Mouse (Mus musculus) spleen, postnatal 14 days (tissue): ENCODE measurements around the gene Ddx42.
"Not testable (repeated sequence)": the region's sequence is repeated elsewhere in the genome, so short reads cannot be mapped to it uniquely, and the experiment has no call there.

Source experiments
- DNase-seq, 2 experiments: peaks; one replicate each; pipeline ENCODE4 v3.0.0; 2021 to 2022; ENCODE audit warnings: low spot score in 2 of 2

The Ddx42 gene

DNA sequence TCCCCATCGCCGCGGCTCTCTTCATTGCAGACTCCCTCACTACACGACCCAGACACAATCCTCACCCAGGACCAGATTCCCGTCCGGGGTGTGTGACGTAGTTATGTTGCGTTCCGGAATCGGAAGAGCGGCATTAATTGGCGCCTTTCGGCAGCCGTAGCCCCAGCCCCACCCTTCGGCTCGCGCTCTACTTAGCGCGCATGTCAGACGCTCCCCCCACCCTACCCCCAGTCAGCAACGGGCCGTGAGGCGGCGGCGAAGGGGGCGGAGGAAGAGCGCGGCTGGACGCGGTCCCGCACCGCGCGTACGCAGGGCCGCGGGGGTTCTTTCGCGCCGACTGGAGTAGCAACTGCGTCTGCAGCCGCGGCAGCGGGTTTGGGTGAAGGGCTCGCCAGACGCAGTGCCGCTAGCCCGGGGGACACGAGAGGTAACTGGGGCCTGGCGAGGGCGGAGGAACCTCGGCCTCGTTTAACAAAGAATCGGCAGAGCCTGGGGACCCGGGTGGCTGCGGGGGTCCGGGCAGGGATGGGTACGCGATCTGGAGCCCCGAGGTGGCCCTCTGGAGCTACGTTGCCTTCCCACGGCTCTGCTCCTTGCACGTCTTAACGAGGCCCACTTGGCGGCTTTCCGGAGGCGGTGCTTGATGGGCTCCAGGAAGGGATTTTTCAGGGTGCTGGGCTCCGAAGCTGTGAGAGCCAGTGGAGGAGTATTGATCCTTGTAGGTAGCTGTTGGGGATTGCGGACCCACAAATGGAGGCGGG lies at the start of gene Ddx42:
Gene Ddx42, plus strand, starts transcription at position 197 of the 761 bp plus-strand sequence.
- DNase-seq, result peak; percentile 78 to 84

DNA sequence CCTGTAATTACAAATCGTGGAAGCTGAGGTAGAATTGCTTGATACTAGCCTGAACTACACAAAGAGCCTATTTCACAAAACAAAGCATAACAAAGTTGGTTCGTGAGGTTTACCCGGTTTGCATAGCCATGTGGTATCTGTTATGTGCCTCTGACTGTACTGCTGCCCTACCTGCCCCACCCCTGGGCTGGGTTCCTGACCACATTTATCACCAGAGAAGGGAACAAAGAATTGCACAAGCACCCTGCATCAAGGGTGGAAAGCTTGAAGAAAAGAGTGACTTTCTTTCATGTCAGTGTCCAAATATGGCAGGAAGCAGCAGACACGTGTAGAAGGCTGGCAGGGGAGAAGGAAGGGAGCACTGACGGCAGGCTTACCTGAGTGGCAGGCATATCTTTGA lies 49.3 kb upstream of the Ddx42 start:
- no peak for DNase-seq

DNA sequence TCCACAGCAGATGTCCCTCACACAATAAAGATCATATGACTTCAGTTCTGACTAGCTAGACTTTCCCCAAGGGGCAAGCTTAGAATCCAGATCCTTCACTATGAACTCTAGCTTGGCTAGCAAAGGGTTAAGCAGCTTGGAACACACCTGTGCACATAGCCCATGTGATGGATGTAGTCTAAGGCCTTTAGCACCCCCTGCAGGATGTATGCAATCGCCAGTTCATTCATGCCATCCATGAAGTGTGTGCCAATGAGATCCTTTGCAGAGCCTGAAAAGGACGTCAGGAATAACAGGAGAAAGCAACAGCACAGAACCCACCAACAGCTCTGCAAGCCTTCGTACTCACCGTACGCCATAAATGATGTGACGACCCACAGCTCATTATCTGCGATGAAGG lies 45.9 kb upstream of the Ddx42 start:
- no peak for DNase-seq

DNA sequence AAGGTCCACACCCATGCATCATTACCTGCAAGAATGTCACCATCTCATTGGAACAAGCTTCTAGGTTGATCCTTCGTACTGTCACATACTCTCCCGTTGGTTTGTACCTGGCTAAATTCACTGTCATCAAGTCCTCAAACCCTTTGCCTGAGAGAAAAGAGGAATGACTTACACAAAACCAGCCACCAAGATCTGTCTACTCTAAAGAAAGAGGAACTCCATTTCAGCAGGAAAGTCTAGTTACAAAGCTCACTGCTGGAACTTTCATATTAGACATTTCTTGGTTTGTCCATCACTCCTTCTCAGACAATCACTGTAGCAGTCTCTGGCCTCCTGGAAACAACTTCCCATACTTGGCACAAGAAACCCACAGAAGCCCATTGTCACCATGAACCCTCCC lies 43.5 kb upstream of the Ddx42 start:
- DNase-seq, result no peak

DNA sequence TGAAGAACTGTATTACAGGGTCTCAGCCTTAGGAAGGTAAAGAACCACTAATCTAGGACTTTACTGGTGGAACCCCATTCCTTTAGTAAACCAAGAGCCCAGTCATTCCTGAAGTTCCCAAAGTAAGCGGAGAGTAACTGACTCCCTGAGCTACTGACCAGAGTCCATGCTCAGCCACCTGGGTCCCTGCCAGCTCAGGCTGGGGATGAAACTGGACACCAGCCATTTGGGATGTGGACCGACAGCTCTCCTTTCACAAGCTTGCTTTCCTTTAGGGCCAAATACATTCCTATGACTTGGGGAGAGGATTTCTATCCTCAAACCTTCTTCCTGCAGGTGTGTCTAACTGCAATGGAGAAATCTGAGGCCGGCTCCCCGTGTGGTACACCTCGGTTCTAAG lies 42.4 kb upstream of the Ddx42 start:
- no peak for DNase-seq

DNA sequence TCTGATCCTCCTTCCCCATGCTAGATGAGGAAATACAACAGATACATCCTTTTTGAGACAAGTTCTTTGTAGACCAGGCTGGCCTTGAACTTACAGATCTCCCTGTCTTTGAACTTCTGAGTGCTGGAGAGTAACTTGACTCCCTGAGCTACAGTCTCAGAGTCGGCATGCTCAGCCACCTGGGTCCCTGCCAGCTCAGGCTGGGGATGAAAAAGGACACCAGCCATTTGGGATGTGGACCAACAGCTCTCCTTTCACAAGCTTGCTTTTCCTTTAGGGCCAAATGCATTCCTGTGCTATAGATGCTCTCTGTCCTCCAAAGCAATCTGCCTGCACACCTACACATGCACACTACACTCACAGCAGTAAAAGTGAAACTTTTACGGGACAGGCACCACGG lies 41.6 kb upstream of the Ddx42 start:
- DNase-seq, result no peak

DNA sequence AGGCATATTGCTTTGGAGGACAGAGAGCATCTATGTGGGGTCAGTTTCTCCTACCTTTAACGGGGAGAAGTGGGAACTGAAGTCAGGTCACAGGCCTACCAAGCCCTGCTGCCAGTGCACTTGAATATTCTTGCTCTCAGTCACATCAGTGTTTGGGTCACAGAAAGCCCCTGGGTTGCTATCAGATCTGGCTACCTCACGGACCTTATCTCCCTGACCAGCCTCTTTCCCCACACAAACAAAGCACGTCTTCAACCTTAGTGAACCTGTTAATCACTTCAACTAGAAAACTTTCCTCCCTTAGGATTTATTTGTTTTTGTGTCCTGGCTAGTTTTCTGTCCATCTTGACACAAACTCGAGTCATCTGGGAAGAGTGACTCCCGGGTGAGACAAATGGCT lies 40.4 kb upstream of the Ddx42 start:
- no peak for DNase-seq

DNA sequence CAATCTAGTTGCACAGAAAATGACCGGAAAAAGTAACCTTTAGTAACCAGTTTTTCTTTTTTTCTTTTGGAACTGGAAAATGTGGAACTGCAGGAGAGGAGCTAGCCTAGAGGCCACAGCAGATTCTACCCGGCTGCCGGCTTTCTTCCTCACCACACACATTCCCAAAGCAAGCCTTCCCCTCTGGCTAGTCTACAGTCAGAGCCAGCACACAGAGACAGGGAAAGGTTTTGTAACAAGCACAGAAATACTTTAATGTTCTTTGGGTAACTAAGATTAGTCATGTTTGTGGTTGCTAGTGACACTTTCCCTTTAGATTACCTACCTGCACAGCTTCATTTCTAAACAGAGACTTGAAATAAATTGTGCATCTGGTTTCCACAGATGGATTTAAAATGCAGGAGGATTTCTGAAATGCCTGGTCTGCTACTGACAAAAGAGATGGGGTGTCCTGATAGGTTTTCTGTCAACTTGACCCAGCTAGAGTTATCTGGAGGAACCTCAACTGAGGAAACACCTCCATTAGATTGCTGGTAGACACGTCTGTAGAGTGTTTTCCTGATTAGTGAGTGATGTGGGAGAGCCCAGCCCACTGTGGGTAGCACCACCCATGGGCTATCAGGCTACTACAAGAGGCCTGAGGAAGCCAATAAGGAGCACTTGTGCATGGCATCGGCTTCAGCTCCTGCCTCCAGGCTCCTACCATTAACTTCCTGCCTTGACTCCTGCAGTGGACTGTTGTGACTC lies 38.5 kb upstream of the Ddx42 start:
- no peak for DNase-seq

DNA sequence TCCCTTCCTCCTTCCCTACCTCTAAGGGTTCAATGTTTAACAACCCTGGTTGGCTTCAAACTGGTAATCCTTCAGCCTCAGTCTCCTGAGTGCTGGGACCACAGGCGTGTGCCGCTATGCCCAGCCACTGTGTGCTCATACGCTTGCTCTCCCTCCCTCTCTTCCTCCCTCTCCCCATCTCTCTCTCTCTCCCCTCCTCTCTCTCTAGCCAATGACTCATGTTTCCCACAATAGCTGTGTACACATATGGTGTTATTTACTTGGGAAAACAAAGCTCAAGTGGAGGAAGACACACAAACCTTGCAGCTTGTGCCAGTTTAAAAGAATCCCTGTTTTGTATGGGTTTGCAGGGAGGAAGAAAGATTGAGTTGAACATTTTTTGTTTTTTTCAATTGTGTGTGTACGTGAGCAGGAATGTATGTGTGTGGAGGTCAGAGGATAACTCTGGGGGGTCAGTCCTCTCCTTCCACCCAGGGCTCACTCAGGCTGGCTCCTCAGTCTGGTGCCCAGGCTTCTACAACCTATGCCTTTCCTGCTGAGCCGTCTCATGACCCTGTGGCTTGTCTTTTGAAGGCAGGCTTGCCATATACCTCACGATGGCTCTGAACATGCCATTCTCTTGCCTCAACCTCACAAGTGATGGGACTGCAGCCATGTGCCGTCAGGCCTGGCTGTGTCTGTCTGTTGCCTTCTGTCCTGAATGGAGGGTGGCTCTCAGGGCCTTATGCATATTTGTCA lies 36.8 kb upstream of the Ddx42 start:
- DNase-seq, result no peak

DNA sequence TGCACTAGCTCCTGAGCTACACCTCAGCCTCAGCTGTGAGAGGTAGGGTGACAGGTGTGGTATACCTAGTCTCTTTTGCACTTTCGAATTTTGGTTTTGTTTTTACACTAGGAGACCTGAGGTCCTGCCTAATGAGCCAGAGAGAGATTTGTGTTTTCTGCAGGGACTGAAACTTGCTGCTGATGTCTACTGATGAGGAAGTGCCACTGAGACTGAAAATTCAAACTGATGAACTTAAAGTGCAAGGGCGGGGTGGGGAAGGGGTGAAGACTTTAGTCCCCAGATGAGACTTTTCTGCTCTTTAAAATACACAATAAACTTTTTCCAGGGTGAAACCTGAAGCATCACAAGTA lies 36.3 kb upstream of the Ddx42 start:
- DNase-seq, result no peak

DNA sequence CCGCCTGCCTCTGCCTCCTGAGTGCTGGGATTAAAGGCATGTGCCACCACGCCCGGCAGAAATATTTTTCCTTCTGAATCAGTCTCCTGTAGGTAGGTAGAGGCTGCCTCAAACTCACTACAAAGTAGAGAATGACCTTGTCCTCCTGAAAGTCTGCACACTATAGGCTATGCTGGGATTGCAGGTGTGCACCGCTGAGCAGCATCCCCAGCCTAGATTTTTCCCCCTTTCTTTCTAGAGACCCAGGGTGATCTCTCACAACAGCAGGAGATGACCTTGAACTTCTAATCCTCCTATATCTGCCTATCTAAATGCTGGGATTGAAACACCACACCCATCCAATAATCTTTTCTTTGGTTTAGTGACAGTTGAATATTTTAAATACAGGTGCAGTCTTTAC lies 29.4 kb upstream of the Ddx42 start:
- DNase-seq, result no peak

DNA sequence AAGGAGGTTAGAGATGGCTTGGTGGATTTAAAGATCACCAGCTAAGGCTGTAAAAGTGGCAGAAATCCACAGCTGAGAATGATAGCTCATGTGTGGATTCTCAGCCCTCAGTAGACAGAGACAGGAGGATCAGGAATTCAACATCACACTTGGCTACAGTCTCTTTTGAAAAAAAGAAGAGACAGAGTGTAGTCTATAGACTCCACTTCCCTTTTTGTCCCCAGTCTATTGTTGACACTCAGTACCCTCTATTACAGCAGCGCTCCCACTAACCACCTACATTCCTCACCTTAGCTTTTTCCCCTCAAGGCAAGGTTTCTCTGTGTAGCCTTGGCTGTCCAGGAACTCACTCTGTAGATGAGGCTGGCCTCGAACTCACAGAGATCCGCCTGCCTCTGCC lies 25.0 kb upstream of the Ddx42 start:
- DNase-seq, result no peak

DNA sequence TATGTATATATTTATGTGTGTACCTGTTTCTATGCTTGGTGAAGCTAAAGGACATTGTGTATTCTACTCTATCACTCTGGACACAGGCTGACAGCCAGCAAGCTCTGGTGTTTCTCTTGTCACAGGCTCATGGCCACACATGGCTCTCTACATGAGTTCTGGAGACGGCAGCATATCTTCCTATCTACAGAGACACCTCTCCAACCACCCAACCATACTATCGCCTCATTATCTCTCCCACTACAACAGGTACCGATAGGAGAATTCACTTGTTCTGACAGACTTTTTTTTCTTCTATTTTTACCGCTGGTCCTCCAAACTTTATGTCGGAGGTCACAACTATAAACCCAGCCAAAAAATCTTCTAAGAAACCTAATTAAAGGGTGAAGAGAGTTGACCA lies 24.5 kb upstream of the Ddx42 start:
- DNase-seq, result no peak

DNA sequence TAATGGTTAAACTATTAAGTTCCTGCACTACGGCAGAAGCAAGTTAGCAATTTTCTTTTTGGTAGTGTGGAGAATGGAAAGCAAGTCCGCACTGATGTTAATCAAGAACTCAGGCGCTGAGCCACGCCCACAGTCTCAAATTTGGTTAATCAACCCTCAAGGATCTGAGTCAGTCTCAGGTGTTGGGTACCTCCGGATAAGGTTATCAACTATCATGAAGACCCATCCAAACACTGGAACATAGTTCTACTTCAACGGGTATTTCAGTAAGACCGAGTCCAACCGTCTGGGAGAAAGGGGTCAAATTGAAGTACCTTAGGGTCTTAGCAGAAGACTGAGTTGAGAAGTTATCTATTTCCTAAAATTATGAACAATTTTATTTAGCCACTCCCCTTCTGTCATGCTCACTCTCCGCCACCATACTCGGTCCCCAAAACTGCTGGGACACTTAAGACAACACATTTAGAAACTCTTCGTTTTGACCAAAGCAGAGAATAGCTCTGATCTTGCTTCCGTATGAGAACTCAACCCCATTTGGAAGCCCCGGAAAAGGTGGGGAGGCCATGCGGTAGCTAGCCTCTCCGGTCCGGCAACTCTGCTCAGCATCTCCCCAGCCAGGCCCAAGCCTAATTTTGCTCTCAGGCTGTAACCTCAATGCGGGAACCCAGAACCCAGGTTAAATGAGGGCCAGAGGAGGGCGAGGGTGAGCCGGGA lies 23.9 kb upstream of the Ddx42 start:
- no peak for DNase-seq

DNA sequence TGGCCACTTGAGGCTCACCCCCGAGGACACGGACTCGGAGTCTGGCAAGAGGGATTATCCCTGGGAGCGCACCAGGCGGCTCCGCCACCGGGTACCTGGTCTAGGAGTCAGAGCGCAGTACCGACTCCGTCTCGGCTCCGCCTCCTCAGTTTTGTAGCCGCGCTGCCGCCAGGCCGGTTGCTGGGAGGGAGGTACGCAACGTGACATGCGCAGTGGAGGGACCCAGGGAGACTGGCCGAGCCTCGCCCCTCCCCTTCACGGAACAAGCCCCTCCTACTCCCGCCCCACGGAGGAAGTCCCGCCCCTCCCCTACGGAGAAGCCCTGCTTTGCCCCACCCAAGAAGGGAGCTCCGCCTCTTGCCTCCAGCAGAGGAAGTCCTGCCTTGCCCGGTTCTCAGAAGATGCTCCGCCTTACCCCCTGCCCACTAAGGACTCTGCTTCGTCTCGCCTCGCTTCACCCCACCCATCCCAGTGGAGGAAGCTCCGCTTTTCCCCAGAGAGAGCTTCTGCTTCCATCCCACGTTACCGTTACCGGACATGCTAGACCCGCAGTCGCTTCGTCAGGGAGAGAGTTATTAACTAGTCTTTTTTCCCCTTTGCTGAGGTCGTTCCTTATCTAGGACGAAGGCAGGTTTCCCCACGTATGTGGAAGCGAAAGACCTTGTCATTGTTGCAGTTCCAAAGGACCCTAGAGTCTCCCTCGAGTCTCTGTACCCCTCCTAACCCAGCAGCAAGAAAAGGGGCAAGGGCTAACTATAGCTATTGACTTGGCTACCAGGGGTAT lies 23.2 kb upstream of the Ddx42 start:
- DNase-seq, result peak; percentile 97

DNA sequence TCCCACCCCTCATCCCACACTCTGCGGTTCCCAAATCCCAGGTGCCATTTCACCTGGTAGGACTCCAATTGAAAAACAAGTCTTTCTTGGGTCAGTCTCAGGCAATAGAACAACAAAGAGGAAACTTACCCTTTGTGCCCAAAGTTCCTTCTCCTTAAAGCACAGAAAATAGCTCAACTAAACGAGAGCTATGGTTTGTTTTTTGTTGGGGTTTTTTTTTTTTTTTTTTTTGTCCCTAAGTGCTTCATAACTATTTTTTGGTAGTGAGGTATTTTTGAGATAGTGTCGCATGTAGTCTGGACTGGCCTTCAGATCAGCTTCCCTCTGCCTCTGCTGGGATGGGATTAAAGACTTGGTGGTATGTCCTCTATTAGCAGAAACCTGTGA lies 22.6 kb upstream of the Ddx42 start:
- DNase-seq, result no peak

DNA sequence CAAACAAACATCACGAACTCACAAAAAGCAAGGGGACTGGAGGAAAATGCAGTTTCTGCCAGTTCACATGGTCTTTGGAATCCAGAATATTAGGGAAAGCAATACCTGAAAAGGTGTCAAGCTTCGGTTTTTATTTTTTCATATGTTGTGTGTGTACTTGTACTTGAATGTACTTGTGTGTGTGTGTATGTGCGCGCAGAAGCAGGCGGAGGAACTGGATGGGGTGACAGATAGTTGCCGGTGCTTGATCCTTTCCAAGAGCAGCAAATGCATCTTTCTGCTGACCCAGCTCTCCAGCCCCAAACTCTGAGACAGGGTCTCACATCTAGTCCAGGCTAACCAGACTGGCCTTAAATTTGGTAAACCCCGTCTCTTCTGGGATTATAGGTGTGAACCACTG lies 21.8 kb upstream of the Ddx42 start:
- DNase-seq, result no peak

DNA sequence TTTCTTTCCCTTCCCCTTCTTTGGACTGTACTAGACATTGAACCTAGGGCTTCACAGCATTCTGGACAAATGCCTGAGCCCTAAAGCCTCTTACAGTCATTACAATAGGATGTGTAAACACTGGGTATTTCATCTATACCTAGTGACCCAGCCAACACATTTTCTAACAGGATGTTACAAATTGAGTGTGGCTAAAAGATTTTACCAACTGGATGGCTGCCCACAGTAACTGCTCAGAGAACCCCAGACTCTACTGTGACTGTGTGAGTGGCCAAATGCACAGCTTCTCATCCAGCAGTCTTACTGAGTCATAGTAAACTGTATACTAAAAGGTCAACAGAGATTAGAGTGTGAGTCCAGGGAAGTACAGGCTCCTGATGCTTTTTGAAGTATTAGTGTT lies 21.4 kb upstream of the Ddx42 start:
- no peak for DNase-seq

DNA sequence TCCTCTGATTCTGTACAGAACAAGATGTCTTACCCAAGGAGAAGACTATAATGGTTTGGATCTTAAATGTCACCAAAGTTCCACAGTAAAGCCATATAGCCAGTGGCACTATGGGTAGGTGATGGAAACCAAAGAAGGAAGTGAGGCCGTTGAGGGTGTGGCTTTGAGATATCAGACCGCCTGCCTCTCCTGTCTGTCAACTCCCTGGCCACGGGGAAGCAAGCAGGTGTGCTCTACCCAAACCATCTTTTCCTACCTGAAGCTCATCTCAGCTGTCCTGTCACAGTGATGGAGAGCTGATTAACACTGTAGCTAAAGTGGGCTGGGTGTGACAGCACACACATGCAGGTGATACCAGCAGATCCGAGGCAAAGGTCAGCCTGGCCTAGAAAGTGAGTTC lies 18.4 kb upstream of the Ddx42 start:
- no peak for DNase-seq

DNA sequence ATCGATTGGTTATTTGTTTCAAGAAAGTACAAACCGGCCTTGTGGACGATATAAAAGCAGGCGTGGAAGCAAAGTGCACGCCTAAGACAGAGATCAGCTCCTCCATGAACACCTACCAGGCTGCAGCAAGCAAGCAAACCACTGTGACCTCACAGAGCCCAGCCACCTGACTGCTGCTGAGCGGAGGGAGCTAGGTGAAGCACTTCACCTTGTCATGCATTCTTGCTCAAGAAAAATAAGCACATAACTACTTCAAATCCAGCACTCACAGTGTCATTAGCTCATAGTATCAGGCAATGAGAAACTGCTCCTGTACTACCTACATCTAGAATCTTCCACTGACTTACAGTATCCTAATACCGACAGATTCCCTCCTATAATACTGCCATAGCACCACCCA lies 16.7 kb upstream of the Ddx42 start:
- not testable (repeated sequence) for DNase-seq

DNA sequence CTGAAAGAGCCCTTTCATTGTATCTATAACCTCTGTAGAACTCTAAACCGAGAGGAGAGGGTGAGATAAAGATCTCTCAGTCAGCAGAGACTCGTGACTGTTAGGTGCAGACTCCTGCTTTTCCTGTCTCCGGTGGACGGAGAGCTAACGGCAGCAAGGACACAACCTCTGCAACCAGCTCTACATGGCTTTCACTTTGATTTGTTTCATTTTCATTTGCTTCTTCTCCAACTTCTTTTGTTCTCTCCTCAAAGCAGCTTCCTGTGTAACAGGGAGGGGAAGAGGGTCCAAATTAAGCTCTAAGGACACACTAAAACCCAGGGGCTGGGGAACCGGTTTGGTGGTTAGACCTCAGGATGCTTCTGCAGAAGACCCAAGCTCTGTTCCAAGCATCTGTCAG lies 16.0 kb upstream of the Ddx42 start:
- DNase-seq, result no peak
